Mouse (Mus musculus): ENCODE data around the gene Ctss. TPM values are rescaled to one million over a fixed set of nuclear protein-coding genes. Genes with fewer than 3 reads are reported as not detected.

The Ctss gene
- 14.4 TPM for polyA plus RNA-seq (2015; fragmentation: Illumina TruSeq; extraction: RNeasy Lipid Tissue Mini Kit (QIAGEN cat#74804); ENCODE audit: insufficient read depth, low read depth, low replicate concordance)

GRCm38 (mm10) chr3:95526622-95527211 lies at the start of gene Ctss:
TSS of gene Ctss (plus strand) at chr3:95526786.

GRCm38 (mm10) chr3:95499024-95499423 lies 27.6 kb upstream of the Ctss start, which contains the start of gene Ctsk:
TSS of gene Ctsk (plus strand) at chr3:95499256.

DNA sequence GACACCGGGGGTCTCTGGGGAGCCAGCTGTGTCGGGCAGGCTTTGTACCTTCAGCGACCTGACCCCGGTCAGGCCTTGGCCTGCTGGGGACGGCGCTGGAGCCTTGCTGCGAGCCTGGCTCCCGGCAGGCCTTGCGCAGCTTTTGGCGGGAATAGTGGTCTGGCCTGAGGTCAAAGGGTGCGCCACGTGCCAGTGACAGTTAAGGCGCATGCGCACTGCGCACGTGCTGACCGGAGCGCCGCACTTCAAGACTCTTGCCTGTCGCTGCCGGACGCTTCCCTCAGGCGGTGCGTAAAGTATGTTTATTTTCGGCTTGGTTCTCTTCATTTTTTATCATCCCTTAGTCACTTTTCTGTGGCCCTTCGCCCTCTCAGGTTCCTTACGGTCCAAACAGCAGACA lies 32.9 kb downstream of the Ctss start, which contains the start of gene Hormad1:
Gene Hormad1 (plus strand): TSS at position 241 of the 400 bp plus-strand sequence.

GRCm38 (mm10) chr3:95588604-95589086 lies 62.1 kb downstream of the Ctss start, which contains the start of gene Golph3l:
TSS of gene Golph3l (plus strand) at chr3:95588934.

Other genes starting within 250 kb of the Ctss start
- gene Mindy1, start 245.4 kb upstream of the Ctss start, polyA plus RNA-seq (2015; fragmentation: Illumina TruSeq; extraction: RNeasy Lipid Tissue Mini Kit (QIAGEN cat#74804); ENCODE audit: insufficient read depth, low read depth, low replicate concordance) = 27.6 TPM
- 2.3 TPM for gene Prune1, start 244.7 kb upstream of the Ctss start, polyA plus RNA-seq (2015; fragmentation: Illumina TruSeq; extraction: RNeasy Lipid Tissue Mini Kit (QIAGEN cat#74804); ENCODE audit: insufficient read depth, low read depth, low replicate concordance)
- 2.8 TPM for gene Anxa9, start 219.6 kb upstream of the Ctss start, polyA plus RNA-seq (2015; fragmentation: Illumina TruSeq; extraction: RNeasy Lipid Tissue Mini Kit (QIAGEN cat#74804); ENCODE audit: insufficient read depth, low read depth, low replicate concordance)
- gene Cers2, start 212.0 kb upstream of the Ctss start, polyA plus RNA-seq (2015; fragmentation: Illumina TruSeq; extraction: RNeasy Lipid Tissue Mini Kit (QIAGEN cat#74804); ENCODE audit: insufficient read depth, low read depth, low replicate concordance) = 33.2 TPM
- 10.3 TPM for gene Setdb1, start 169.6 kb upstream of the Ctss start, polyA plus RNA-seq (2015; fragmentation: Illumina TruSeq; extraction: RNeasy Lipid Tissue Mini Kit (QIAGEN cat#74804); ENCODE audit: insufficient read depth, low read depth, low replicate concordance)
- not detected for gene 4930558C23Rik, start 123.9 kb upstream of the Ctss start, polyA plus RNA-seq (2015; fragmentation: Illumina TruSeq; extraction: RNeasy Lipid Tissue Mini Kit (QIAGEN cat#74804); ENCODE audit: insufficient read depth, low read depth, low replicate concordance)
- 9.4 TPM for gene Arnt, start 92.4 kb upstream of the Ctss start, polyA plus RNA-seq (2015; fragmentation: Illumina TruSeq; extraction: RNeasy Lipid Tissue Mini Kit (QIAGEN cat#74804); ENCODE audit: insufficient read depth, low read depth, low replicate concordance)
- 3.1 TPM for gene Ctsk, start 27.5 kb upstream of the Ctss start, polyA plus RNA-seq (2015; fragmentation: Illumina TruSeq; extraction: RNeasy Lipid Tissue Mini Kit (QIAGEN cat#74804); ENCODE audit: insufficient read depth, low read depth, low replicate concordance)
- gene Hormad1, start 32.9 kb downstream of the Ctss start, polyA plus RNA-seq (2015; fragmentation: Illumina TruSeq; extraction: RNeasy Lipid Tissue Mini Kit (QIAGEN cat#74804); ENCODE audit: insufficient read depth, low read depth, low replicate concordance) = not detected
- 10.5 TPM for gene Golph3l, start 62.1 kb downstream of the Ctss start, polyA plus RNA-seq (2015; fragmentation: Illumina TruSeq; extraction: RNeasy Lipid Tissue Mini Kit (QIAGEN cat#74804); ENCODE audit: insufficient read depth, low read depth, low replicate concordance)
- gene Ensa, start 98.2 kb downstream of the Ctss start, polyA plus RNA-seq (2015; fragmentation: Illumina TruSeq; extraction: RNeasy Lipid Tissue Mini Kit (QIAGEN cat#74804); ENCODE audit: insufficient read depth, low read depth, low replicate concordance) = 17.8 TPM
- gene Mcl1, start 132.0 kb downstream of the Ctss start, polyA plus RNA-seq (2015; fragmentation: Illumina TruSeq; extraction: RNeasy Lipid Tissue Mini Kit (QIAGEN cat#74804); ENCODE audit: insufficient read depth, low read depth, low replicate concordance) = 35.6 TPM
- 10.2 TPM for gene Adamtsl4, start 161.1 kb downstream of the Ctss start, polyA plus RNA-seq (2015; fragmentation: Illumina TruSeq; extraction: RNeasy Lipid Tissue Mini Kit (QIAGEN cat#74804); ENCODE audit: insufficient read depth, low read depth, low replicate concordance)
- gene Ecm1, start 212.8 kb downstream of the Ctss start, polyA plus RNA-seq (2015; fragmentation: Illumina TruSeq; extraction: RNeasy Lipid Tissue Mini Kit (QIAGEN cat#74804); ENCODE audit: insufficient read depth, low read depth, low replicate concordance) = 40.8 TPM
- gene Tars2, start 233.4 kb downstream of the Ctss start, polyA plus RNA-seq (2015; fragmentation: Illumina TruSeq; extraction: RNeasy Lipid Tissue Mini Kit (QIAGEN cat#74804); ENCODE audit: insufficient read depth, low read depth, low replicate concordance) = 11.3 TPM

All from pancreas, adult 10 weeks (tissue).